Mouse (Mus musculus) cerebellum, adult 2 months (tissue): ENCODE measurements at regions not wholly inside any gene's neighbourhood (a gene's known extent, or its start where the extent isn't known, plus 50 kb on each side); places are given as distances from the start of the nearest gene placed in this dataset.
A peak's percentile ranks its signal among the peaks of the same experiment; 100 is the strongest.

Experiments used
- DNase-seq, 2 experiments: peaks; one replicate each; pipeline ENCODE4 v3.0.0; 2021
- H3K27ac ChIP-seq: fragments of 200-500 bp; 2 replicates; pipeline ENCODE4 v1.5.1; 2012; ENCODE audit warnings: low read length, control low read depth, inconsistent platforms; ENCODE audit not compliant: insufficient read depth
- H3K27me3 ChIP-seq: fragments of 200-500 bp; 2 replicates; pipeline ENCODE4 v1.6.1; 2012; ENCODE audit warnings: inconsistent platforms, mild to moderate bottlenecking, low read length, moderate library complexity; ENCODE audit not compliant: control insufficient read depth, insufficient read depth
- H3K4me1 ChIP-seq: fragments of 200-500 bp; 2 replicates; pipeline ENCODE4 v1.6.1; 2011; ENCODE audit warnings: low read length; ENCODE audit not compliant: control insufficient read depth, insufficient read depth
- H3K4me3 ChIP-seq: fragments of 200-500 bp; replicated peaks from 2 replicates; pipeline ENCODE3; 2011; ENCODE audit warnings: mild to moderate bottlenecking, low read depth, low read length, control low read depth; ENCODE audit not compliant: insufficient read depth
- CTCF ChIP-seq: fragments of 200-500 bp; IDR thresholded peaks from 2 replicates; pipeline ENCODE4 v1.5.1; 2011; ENCODE audit warnings: low read depth, mild to moderate bottlenecking, control low read depth, low read length, moderate library complexity, borderline replicate concordance; ENCODE audit not compliant: insufficient read depth
- POLR2A ChIP-seq: fragments of 200-500 bp; IDR thresholded peaks from 2 replicates; pipeline ENCODE4 v1.6.1; 2011; ENCODE audit warnings: low read length, control low read depth, borderline replicate concordance; ENCODE audit not compliant: insufficient read depth
- WGBS: fragments of 180-500 bp; shearing (Covaris S2); methylation state at CpG from one replicate; pipeline ENCODE4 v1.1.7; 2018; 5-methylcytosine and 5-hydroxymethylcytosine counted together

DNA sequence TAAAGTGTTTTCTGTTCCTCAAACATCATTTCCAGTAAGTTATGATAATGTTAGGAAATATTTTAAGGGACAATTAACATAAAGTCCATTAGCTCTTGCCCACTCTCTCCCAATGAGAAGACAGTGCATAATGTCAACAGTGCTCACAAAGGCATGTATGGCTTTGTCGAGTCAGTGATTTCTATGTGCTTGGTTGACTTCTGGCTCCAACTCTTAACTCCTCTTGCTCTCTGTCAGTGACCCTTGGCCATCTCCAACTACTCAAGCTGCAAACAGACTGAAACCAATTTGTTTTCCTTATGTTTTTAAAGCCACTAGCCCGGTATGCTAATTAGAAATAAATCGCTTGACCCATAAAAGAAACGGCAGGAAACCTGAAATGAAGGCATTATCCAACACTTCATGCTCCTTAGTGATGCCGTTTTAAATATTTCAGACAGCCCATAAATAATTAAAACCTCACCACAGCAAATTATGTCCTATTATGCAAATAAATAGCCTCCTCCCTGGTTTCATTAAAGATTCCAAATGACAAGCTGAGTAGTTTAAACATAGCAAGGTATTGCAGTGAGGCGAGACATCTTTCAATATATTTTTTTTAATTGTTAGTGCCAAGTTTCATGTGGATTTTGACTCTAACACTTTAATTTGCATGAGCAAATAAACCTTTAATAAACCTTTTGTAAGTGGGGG lies 1864.6 kb upstream of the Tenm3 start:
- no peak overlapping the region for H3K4me3 ChIP-seq
- H3K27me3 ChIP-seq = no peaks in the 10 kb centered on the region
- H3K4me1 ChIP-seq = no peaks in the 10 kb centered on the region
- 12% methylated on average over 6 of the region's 6 CpGs for WGBS
- no peak overlapping the region for H3K27ac ChIP-seq
- TF ChIP-seq CTCF (no peak), POLR2A (no peak)
- DNase-seq = no peak

GRCm38 (mm10) chr8:50704276-50704675 lies 1860.5 kb upstream of the Tenm3 start:
- Histone ChIP-seq H3K4me3 (no peak overlapping the region), H3K27ac (no peak overlapping the region), H3K4me1 (no peaks in the 10 kb centered on the region), H3K27me3 (no peaks in the 10 kb centered on the region)
- WGBS = 2% methylated on average over 1 of the region's 1 CpGs
- TF ChIP-seq POLR2A (no peak), CTCF (no peak)
- DNase-seq = peak in 1 of 2 experiments; percentile 4

- 67% methylated on average over 1 of the region's 1 CpGs for WGBS
- no peak for DNase-seq
- TF ChIP-seq CTCF = no peak
- TF ChIP-seq POLR2A = no peak
- H3K4me1 ChIP-seq = no peaks in the 10 kb centered on the region
- H3K4me3 ChIP-seq = no peak overlapping the region
- no peak overlapping the region for H3K27ac ChIP-seq
- no peaks in the 10 kb centered on the region for H3K27me3 ChIP-seq
Measured at GRCm38 (mm10) chr8:50689033-50689432, 1845.3 kb upstream of the Tenm3 start.

DNA sequence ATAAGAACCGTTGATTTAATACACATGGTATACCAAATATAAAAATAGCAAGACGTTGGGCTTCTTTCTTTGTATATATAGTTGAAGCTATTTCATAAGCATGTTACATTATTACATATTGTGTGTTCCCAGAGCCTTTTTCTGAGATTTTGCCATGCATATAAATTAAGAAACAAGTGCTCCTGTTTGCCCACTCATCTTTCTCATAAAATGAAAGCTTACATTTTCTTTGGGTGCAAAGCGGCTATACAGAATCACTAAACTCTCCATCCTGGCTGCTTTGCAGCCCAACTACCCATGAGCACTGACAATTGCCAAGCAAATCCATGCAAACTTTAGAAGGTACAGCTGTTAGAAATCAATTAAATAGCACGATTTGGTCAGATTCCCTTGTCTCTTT lies 1821.6 kb upstream of the Tenm3 start:
- Histone ChIP-seq H3K4me3 (no peak overlapping the region), H3K27me3 (no peaks in the 10 kb centered on the region), H3K27ac (no peak overlapping the region), H3K4me1 (no peaks in the 10 kb centered on the region)
- no peak for DNase-seq
- TF ChIP-seq CTCF = no peak
- no peak for TF ChIP-seq POLR2A
- WGBS = 74% methylated on average over 4 of the region's 4 CpGs
